Mouse (Mus musculus) heart, embryonic 11.5 days (tissue): ENCODE measurements around the gene Phf3. TPM values are rescaled to one million over a fixed set of nuclear protein-coding genes. Genes with fewer than 3 reads are reported as not detected.
"Not testable (repeated sequence)": the region's sequence is repeated elsewhere in the genome, so short reads cannot be mapped to it uniquely, and the experiment has no call there.

Experiments
- ATAC-seq: fragments of 200-750 bp; cut with Nextera tagmentation; replicated peaks from 2 replicates; pipeline ENCODE4 v1.8.0; 2017; ENCODE audit warnings: moderate library complexity; ENCODE audit not compliant: insufficient number of reproducible peaks, low FRiP score, low TSS enrichment
- H3K27ac ChIP-seq: fragments of 300-500 bp; sonication (generic); 2 replicates; pipeline ENCODE4 v1.5.1; 2014; ENCODE audit warnings: mild to moderate bottlenecking, low read depth, low read length
- H3K27me3 ChIP-seq: fragments of 300-500 bp; sonication (generic); 2 replicates; pipeline ENCODE4 v1.6.1; 2014; ENCODE audit warnings: mild to moderate bottlenecking, low read length, mixed read lengths; ENCODE audit not compliant: control insufficient read depth, insufficient read depth
- H3K36me3 ChIP-seq: fragments of 300-500 bp; sonication (generic); 2 replicates; pipeline ENCODE4 v1.6.1; 2014; ENCODE audit warnings: mild to moderate bottlenecking, low read length, moderate library complexity, mixed read lengths; ENCODE audit not compliant: control insufficient read depth, insufficient read depth
- H3K4me1 ChIP-seq: fragments of 300-500 bp; sonication (generic); 2 replicates; pipeline ENCODE4 v1.6.1; 2014; ENCODE audit warnings: low read length; ENCODE audit not compliant: control insufficient read depth, insufficient read depth
- H3K4me2 ChIP-seq: fragments of 300-500 bp; sonication (generic); 2 replicates; pipeline ENCODE4 v1.6.1; 2014; ENCODE audit warnings: mild to moderate bottlenecking, moderate library complexity
- H3K4me3 ChIP-seq: fragments of 300-500 bp; sonication (generic); 2 replicates; pipeline ENCODE4 v1.5.1; 2014; ENCODE audit warnings: low read depth, low read length
- H3K9ac ChIP-seq: fragments of 300-500 bp; sonication (generic); 2 replicates; pipeline ENCODE4 v1.6.1; 2014; ENCODE audit warnings: mild to moderate bottlenecking, low read depth, low read length, moderate library complexity
- H3K9me3 ChIP-seq: fragments of 300-500 bp; sonication (generic); replicated peaks from 2 replicates; pipeline ENCODE4 v1.6.1; 2016; ENCODE audit warnings: low read length; ENCODE audit not compliant: control insufficient read depth
- WGBS: fragments of 180-500 bp; shearing (Covaris S2); extraction: QIAGEN DNeasy Blood & Tissue Kit; methylation state at CpG from one replicate; pipeline ENCODE4 v1.1.7; 2014; ENCODE audit not compliant: insufficient replicate concordance; 5-methylcytosine and 5-hydroxymethylcytosine counted together
- polyA plus RNA-seq: library from polyadenylated mRNA; unstranded; fragments of >200 nt; fragmentation: Nextera tagmentation; extraction: Ambion mirVana; gene quantifications from 2 replicates; pipeline ENCODE4 v1.2.1, GENCODE M21; 2014

Gene Phf3
- polyA plus RNA-seq, 1 experiment from 2014 or later, result 39.4 TPM

DNA sequence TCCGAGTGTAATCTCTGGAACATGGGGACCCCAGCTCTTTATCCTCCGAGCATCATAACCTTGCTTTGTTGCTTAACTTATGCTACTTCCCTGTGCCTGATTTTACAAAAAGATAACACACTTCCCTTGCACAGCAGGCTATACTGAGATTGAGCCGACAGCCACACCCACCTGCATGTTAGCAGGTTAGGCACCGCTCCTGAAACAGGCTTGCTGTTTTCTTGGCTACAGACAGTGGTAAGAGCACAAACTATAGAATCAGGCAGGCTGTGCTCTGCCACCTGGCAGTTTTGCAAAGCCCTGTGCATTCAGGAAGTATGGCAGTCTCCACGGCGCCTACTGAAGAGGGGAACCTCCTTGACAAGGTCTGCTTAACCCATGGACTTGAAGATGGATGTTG, 100.1 kb downstream of the Phf3 start:
- Histone ChIP-seq H3K9ac (no peak overlapping the region), H3K9me3 (no peaks in the 10 kb centered on the region)

DNA sequence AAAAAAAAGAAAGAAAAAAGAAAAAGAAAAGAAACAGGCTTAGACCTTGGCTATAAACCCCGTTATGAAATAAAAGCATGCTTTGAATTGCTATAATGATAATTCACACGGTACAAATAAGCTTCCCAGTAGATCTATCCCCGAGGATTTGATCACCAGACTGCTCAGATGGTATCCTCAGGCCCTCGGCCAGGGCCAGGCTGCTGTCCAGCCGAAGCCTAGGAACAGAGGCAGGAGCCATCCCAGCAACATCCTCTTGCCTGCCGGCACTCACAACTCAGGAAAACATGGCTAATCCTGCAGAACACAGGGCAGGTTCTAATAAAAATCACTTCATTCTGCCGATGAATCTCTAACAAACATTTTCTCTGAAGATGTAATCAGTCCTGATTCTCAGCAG, 100.9 kb downstream of the Phf3 start:
- H3K36me3 ChIP-seq, result no peaks in the 10 kb centered on the region
- no peak overlapping the region for H3K4me3 ChIP-seq
- H3K4me1 ChIP-seq, result no peaks in the 10 kb centered on the region
- no peaks in the 10 kb centered on the region for H3K9me3 ChIP-seq
- no peak overlapping the region for H3K27ac ChIP-seq
- H3K4me2 ChIP-seq, result no peak overlapping the region
- no peaks in the 10 kb centered on the region; the same call in 1 of the 2 replicates for H3K27me3 ChIP-seq
- WGBS, result 77% methylated on average over 7 of the region's 7 CpGs
- no peak for ATAC-seq
- no peak overlapping the region for H3K9ac ChIP-seq

More for the DNA sequence above, 100.1 kb downstream of the Phf3 start:
- no peak overlapping the region for H3K4me2 ChIP-seq
- H3K4me3 ChIP-seq, result no peak overlapping the region
- no peaks in the 10 kb centered on the region for H3K4me1 ChIP-seq
- H3K27ac ChIP-seq, result no peak overlapping the region
- WGBS, result 74% methylated on average over 6 of the region's 6 CpGs
- no peak for ATAC-seq
- no peaks in the 10 kb centered on the region for H3K36me3 ChIP-seq
- no peaks in the 10 kb centered on the region; the same call in 1 of the 2 replicates for H3K27me3 ChIP-seq

- 0 out of 2 replicates have a peak, but pooled peaks have one; percentile 46 for ATAC-seq
- no peaks in the 10 kb centered on the region for H3K4me1 ChIP-seq
- H3K4me3 ChIP-seq, result no peak overlapping the region
- no peak overlapping the region for H3K27ac ChIP-seq
- H3K9ac ChIP-seq, result no peak overlapping the region
- no peak overlapping the region for H3K4me2 ChIP-seq
- no peaks in the 10 kb centered on the region for H3K36me3 ChIP-seq
- no peaks in the 10 kb centered on the region; the same call in 1 of the 2 replicates for H3K27me3 ChIP-seq
- WGBS, result 59% methylated on average over 6 of the region's 6 CpGs
- no peaks in the 10 kb centered on the region for H3K9me3 ChIP-seq
Measured at GRCm38 (mm10) chr1:30771772-30772171, 101.9 kb downstream of the Phf3 start.

DNA sequence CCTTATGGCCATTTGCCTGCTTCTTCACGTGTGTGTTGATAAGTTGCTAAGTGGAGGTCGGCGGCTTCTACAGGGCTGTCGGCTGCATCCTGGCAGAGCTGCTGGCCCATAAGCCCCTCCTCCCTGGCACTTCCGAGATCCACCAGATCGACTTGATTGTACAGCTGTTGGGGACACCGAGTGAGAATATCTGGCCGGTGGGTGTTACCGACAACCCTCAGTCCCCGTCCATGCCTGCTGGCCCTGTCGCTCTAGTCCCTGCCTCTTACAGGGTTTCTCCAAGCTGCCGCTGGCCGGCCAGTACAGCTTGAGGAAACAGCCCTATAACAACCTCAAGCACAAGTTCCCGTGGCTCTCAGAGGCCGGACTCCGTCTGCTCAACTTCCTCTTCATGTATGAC, 103.1 kb downstream of the Phf3 start:
- 72% methylated on average over 11 of the region's 16 CpGs for WGBS
- H3K27me3 ChIP-seq, H3K4me3 ChIP-seq, H3K9me3 ChIP-seq, H3K4me2 ChIP-seq, ATAC-seq, H3K36me3 ChIP-seq, H3K9ac ChIP-seq, H3K4me1 ChIP-seq, H3K27ac ChIP-seq: not testable (repeated sequence)

DNA sequence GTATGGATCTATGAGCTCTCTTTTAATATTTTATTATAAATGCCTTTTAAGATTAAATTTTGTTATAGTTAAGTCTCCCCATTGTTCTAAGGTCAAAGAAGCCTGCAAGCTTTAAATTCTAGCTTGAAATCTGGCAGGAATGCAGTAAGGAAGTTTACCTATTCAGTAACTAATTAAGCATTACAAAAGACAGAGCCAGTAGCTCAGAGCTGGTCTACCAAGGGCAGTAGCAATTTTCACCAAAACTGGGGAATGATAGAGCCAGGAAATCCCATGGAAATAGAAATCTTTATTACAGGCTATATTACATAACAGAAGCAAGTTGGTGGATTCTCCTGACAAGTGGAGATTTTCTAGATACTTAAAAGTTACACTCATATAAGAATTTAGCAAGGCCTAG, 116.9 kb downstream of the Phf3 start:
- ATAC-seq, result no peak
- Histone ChIP-seq H3K36me3 (no peaks in the 10 kb centered on the region), H3K27ac (no peak overlapping the region), H3K9ac (no peak overlapping the region), H3K9me3 (no peaks in the 10 kb centered on the region), H3K4me1 (no peaks in the 10 kb centered on the region), H3K27me3 (no peaks in the 10 kb centered on the region), H3K4me2 (no peak overlapping the region), H3K4me3 (no peak overlapping the region)

DNA sequence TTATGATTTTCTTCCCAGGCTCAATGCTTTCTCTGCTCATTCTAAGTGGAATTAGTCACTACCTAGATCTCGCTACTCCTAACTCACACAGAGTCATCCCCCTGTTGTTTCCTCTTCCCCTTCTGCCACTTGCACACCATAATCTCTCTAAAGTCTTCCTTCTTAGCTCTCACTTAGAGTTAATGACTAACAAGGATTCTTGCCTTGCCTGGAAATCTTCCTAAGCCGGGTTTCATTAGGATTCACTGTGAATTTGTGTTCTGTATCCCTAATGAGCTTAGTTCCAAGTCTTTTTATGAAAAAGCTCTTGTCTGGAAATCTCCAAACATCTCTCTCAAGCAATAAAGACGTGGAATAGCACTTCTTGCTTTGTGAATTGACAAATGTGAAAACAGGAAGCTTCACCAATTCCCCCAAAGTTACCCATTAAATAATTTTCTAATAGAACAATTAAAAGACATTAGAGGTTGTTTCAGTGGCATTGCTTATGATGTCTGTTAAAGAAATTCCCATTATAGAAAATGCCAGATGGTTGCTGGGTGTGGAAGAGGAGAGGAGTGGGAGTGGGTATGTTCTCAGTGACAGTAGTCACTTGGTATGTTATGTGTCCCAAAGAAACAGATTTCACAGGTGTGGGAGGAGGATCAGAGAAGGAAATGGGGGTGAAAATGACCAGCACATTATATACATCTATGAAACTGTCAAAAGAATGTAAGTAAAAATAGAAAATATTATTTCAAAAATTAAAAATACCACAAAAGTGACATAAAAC, 118.1 kb downstream of the Phf3 start:
- 63% methylated on average over 3 of the region's 3 CpGs for WGBS
- Histone ChIP-seq H3K9me3 (no peaks in the 10 kb centered on the region), H3K4me2 (no peak overlapping the region), H3K36me3 (no peaks in the 10 kb centered on the region), H3K27ac (no peak overlapping the region), H3K4me1 (no peaks in the 10 kb centered on the region), H3K27me3 (no peaks in the 10 kb centered on the region), H3K4me3 (no peak overlapping the region), H3K9ac (no peak overlapping the region)
- ATAC-seq, result no peak

Other genes with a start within 250 kb of the Phf3 start
- not detected in 2 replicates for gene AC153137.1, start 104.0 kb upstream of the Phf3 start, polyA plus RNA-seq